In genomic region chr1:91574208-91574607, GRCm38 (mm10) we compare ENCODE assay signal across 8 mouse cellular contexts. TPM values are rescaled to one million over a fixed set of nuclear protein-coding genes. Genes with fewer than 3 reads are reported as not detected.
A peak's percentile ranks its signal among the peaks of the same experiment; 100 is the strongest.
DNase-seq lines count a peak whose midpoint lies in the region; ATAC-seq and TF ChIP-seq lines count a peak whose summit lies in the region.
"Had no signal": no experiment of that assay in that cellular context is flagged by ENCODE, and none has a peak within 500 bp of the region (broad histone marks: within the 10 kb centered on the region; RNA-seq: fewer than 3 reads in every experiment).

No protein-coding gene starts in this region.

- TF ChIP-seq POLR2A in lung, adult 2 months (IDR thresholded peaks at IDR 0.05; ENCODE audit: borderline replicate concordance, extremely low read depth, low read depth, low read length): no peak

- DNase-seq in midbrain, embryonic 14.5 days: peak; percentile 82
- no peak for DNase-seq in midbrain, embryonic 11.5 days (ENCODE audit: low spot score, missing footprints)
- peak; percentile 34 to 50 for DNase-seq in adrenal gland, adult 18-20 months (ENCODE audit: low spot score in 2 of 2)
- DNase-seq in embryo, embryonic 11 days: peak; percentile 56
- peak; percentile 76 for DNase-seq in kidney, postnatal 10 days
- peak; percentile 7 for DNase-seq in lung, adult 2 months
- peak; percentile 9 for DNase-seq in skeletal muscle tissue, adult 2 months (ENCODE audit: low read depth, low spot score)

- no peak overlapping the region for H3K9ac ChIP-seq in midbrain, embryonic 14.5 days (replicated peaks; ENCODE audit: low read length)
- no peak overlapping the region for H3K9ac ChIP-seq in midbrain, embryonic 11.5 days (ENCODE audit: low read length)
- H3K9ac ChIP-seq: heart, embryonic 15.5 days had no signal

- no peak overlapping the region for H3K4me2 ChIP-seq in midbrain, embryonic 14.5 days (ENCODE audit: low read length)
- no peak overlapping the region for H3K4me2 ChIP-seq in midbrain, embryonic 11.5 days
- H3K4me2 ChIP-seq: heart, embryonic 15.5 days had no signal

- no peak overlapping the region for H3K4me3 ChIP-seq in midbrain, embryonic 14.5 days (replicated peaks; ENCODE audit: low read depth, low read length)
- H3K4me3 ChIP-seq in midbrain, embryonic 11.5 days (ENCODE audit: low read depth, low read length): no peak overlapping the region
- H3K4me3 ChIP-seq in lung, adult 2 months (replicated peaks; ENCODE audit: extremely low read depth, low read depth, low read length): no peak overlapping the region
- H3K4me3 ChIP-seq: heart, embryonic 15.5 days had no signal

- H3K9me3 ChIP-seq in midbrain, embryonic 14.5 days (ENCODE audit: control insufficient read depth, low read length): no peaks in the 10 kb centered on the region
- H3K9me3 ChIP-seq in midbrain, embryonic 11.5 days (ENCODE audit: control insufficient read depth, low read length): no peaks in the 10 kb centered on the region
- H3K9me3 ChIP-seq: heart, embryonic 15.5 days had no signal

- peak; percentile 33 for TF ChIP-seq CTCF in lung, adult 2 months (IDR thresholded peaks at IDR 0.05; ENCODE audit: insufficient read depth, low read length)

- H3K4me1 ChIP-seq in midbrain, embryonic 14.5 days (ENCODE audit: control insufficient read depth, insufficient read depth, low read length): no peaks in the 10 kb centered on the region
- no peaks in the 10 kb centered on the region for H3K4me1 ChIP-seq in midbrain, embryonic 11.5 days (ENCODE audit: control insufficient read depth, insufficient read depth, low read length)
- H3K4me1 ChIP-seq in lung, adult 2 months (ENCODE audit: control insufficient read depth, insufficient read depth, low read length): no peaks in the 10 kb centered on the region

- H3K36me3 ChIP-seq in midbrain, embryonic 14.5 days (ENCODE audit: control insufficient read depth, insufficient read depth, low read length): no peaks in the 10 kb centered on the region
- H3K36me3 ChIP-seq in midbrain, embryonic 11.5 days (ENCODE audit: control insufficient read depth, insufficient read depth, low read length): no peaks in the 10 kb centered on the region
- H3K36me3 ChIP-seq: heart, embryonic 15.5 days had no signal

- no peak overlapping the region for H3K27ac ChIP-seq in midbrain, embryonic 14.5 days (replicated peaks; ENCODE audit: low read depth, low read length)
- H3K27ac ChIP-seq in midbrain, embryonic 11.5 days (ENCODE audit: low read depth, low read length): no peak overlapping the region
- H3K27ac ChIP-seq: heart, embryonic 15.5 days had no signal

- 74% methylated on average over 3 of the region's 3 CpGs for WGBS in midbrain, embryonic 14.5 days
- WGBS in midbrain, embryonic 11.5 days: 61% methylated on average over 3 of the region's 3 CpGs
- WGBS in lung, adult 2 months: 59% methylated on average over 3 of the region's 3 CpGs

- H3K27me3 ChIP-seq in midbrain, embryonic 14.5 days (ENCODE audit: control insufficient read depth, insufficient read depth, low read length): no peaks in the 10 kb centered on the region
- H3K27me3 ChIP-seq in midbrain, embryonic 11.5 days (ENCODE audit: control insufficient read depth, insufficient read depth, low read length): no peaks in the 10 kb centered on the region
- H3K27me3 ChIP-seq: heart, embryonic 15.5 days had no signal

- ATAC-seq in midbrain, embryonic 14.5 days (ENCODE audit: low FRiP score, low TSS enrichment): no peak
- ATAC-seq in midbrain, embryonic 11.5 days (ENCODE audit: low FRiP score): no peak

RNA-seq across cellular contexts. Expression of gene Asb1, which starts 33.9 kb away (rescaled TPM):
- 10.6 and 14.9 TPM in 2 replicates for polyA plus RNA-seq in midbrain, embryonic 14.5 days (2014; fragmentation: Nextera tagmentation; extraction: Ambion mirVana)
- polyA plus RNA-seq in midbrain, embryonic 11.5 days (2014; fragmentation: Nextera tagmentation; extraction: Ambion mirVana): 9.4 and 9.8 TPM in 2 replicates
- 10 to 100 TPM; 19.4 TPM for total RNA-seq in adrenal gland, adult 18-20 months (2021)
- polyA plus RNA-seq in lung, adult 2 months (2012; rRNA removed): 8.7 and 10.9 TPM in 2 replicates
